Mouse (Mus musculus): ENCODE data around the gene Gm21746. TPM values are rescaled to one million over a fixed set of nuclear protein-coding genes. Genes with fewer than 3 reads are reported as not detected.
"Not testable (repeated sequence)": the region's sequence is repeated elsewhere in the genome, so short reads cannot be mapped to it uniquely, and the experiment has no call there.

Gm21746 gene
- total RNA-seq (2012; rRNA removed) (not detected in 2 replicates), total RNA-seq (2014; rRNA removed) (not detected in 2 replicates), polyA plus RNA-seq (2012; ENCODE audit: insufficient read length, low read depth) (not detected in 2 replicates)

GRCm38 (mm10) chrY:6237895-6238294, at the start of gene Gm21746:
Gene Gm21746 (minus strand): TSS chrY:6237995.
- H3K79me2 ChIP-seq (replicated peaks; ENCODE audit: control insufficient read depth, extremely low read depth, insufficient read depth, poor library complexity, severe bottlenecking); in situ Hi-C loops (cut with MboI; ENCODE audit: low pct_ligation_motif_present, low pct_unique_long_range_greater_than_20kb, low sequenced_read_pairs); H3K9ac ChIP-seq (ENCODE audit: insufficient read depth, low read depth); H3K36me3 ChIP-seq (replicated peaks in 1 of 2; ENCODE audit: control insufficient read depth in 1 of 2, insufficient read depth in 1 of 2, low read length in 1 of 2); DNase-seq (ENCODE audit: extremely low read depth); dilution Hi-C loops (cut with MboI; ENCODE audit: extremely low pct_ligation_motif_present, extremely low pct_unique_long_range_greater_than_20kb, low sequenced_read_pairs); H3K4me2 ChIP-seq (ENCODE audit: insufficient read depth, low read depth, poor library complexity, severe bottlenecking); H3K4me3 ChIP-seq (replicated peaks in 1 of 3; ENCODE audit: low read depth in 2 of 3, low read length in 2 of 3, poor library complexity in 1 of 3); H3K27me3 ChIP-seq (replicated peaks); H3K9me3 ChIP-seq (replicated peaks; ENCODE audit: low read length); H3K4me1 ChIP-seq (ENCODE audit: control insufficient read depth in 1 of 2, insufficient read depth in 2 of 2); H3K27ac ChIP-seq (ENCODE audit: insufficient read depth, low read depth): not testable (repeated sequence)

GRCm38 (mm10) chrY:6266798-6267197, 29.0 kb upstream of the Gm21746 start, which contains the start of gene Gm20873:
Gene Gm20873 (plus strand): TSS chrY:6267098.
- DNase-seq (ENCODE audit: extremely low read depth); H3K27me3 ChIP-seq (replicated peaks); H3K9ac ChIP-seq (ENCODE audit: insufficient read depth, low read depth); H3K4me1 ChIP-seq (ENCODE audit: control insufficient read depth in 1 of 2, insufficient read depth in 2 of 2); H3K4me2 ChIP-seq (ENCODE audit: insufficient read depth, low read depth, poor library complexity, severe bottlenecking); H3K36me3 ChIP-seq (replicated peaks in 1 of 2; ENCODE audit: control insufficient read depth in 1 of 2, insufficient read depth in 1 of 2, low read length in 1 of 2); dilution Hi-C loops (cut with MboI; ENCODE audit: extremely low pct_ligation_motif_present, extremely low pct_unique_long_range_greater_than_20kb, low sequenced_read_pairs); H3K4me3 ChIP-seq (replicated peaks in 1 of 3; ENCODE audit: low read depth in 2 of 3, low read length in 2 of 3, poor library complexity in 1 of 3); H3K79me2 ChIP-seq (replicated peaks; ENCODE audit: control insufficient read depth, extremely low read depth, insufficient read depth, poor library complexity, severe bottlenecking); H3K9me3 ChIP-seq (replicated peaks; ENCODE audit: low read length); in situ Hi-C loops (cut with MboI; ENCODE audit: low pct_ligation_motif_present, low pct_unique_long_range_greater_than_20kb, low sequenced_read_pairs); H3K27ac ChIP-seq (ENCODE audit: insufficient read depth, low read depth): not testable (repeated sequence)

Other genes starting within 250 kb of the Gm21746 start
- not detected in 2 replicates for gene Gm20873, start 29.1 kb upstream of the Gm21746 start, total RNA-seq (2012; rRNA removed)
- not detected in 2 replicates for gene Gm20873, start 29.1 kb upstream of the Gm21746 start, total RNA-seq (2014; rRNA removed)
- not detected in 2 replicates for gene Gm20873, start 29.1 kb upstream of the Gm21746 start, polyA plus RNA-seq (2012; ENCODE audit: insufficient read length, low read depth)